Mouse (Mus musculus): ENCODE data around the gene Tmc5.

The Tmc5 gene

GRCm38 (mm10) chr7:118597201-118597600 is at the start of gene Tmc5:
Gene Tmc5, plus strand, starts transcription at chr7:118597297.
- DNase-seq: no peak

- no peak for DNase-seq
Observed at GRCm38 (mm10) chr7:118547451-118547850, 49.6 kb upstream of the Tmc5 start.

- DNase-seq: peak; percentile 43
Observed at GRCm38 (mm10) chr7:118553881-118554280, 43.2 kb upstream of the Tmc5 start.

- no peak for DNase-seq
Observed at GRCm38 (mm10) chr7:118554290-118554689, 42.8 kb upstream of the Tmc5 start.

GRCm38 (mm10) chr7:118569121-118569543 is 28.0 kb upstream of the Tmc5 start:
- DNase-seq: no peak

- DNase-seq: no peak
Observed at GRCm38 (mm10) chr7:118571350-118571749, 25.7 kb upstream of the Tmc5 start.

GRCm38 (mm10) chr7:118572039-118572438 is 25.1 kb upstream of the Tmc5 start:
- DNase-seq: peak; percentile 52

GRCm38 (mm10) chr7:118578269-118578668 is 18.8 kb upstream of the Tmc5 start:
- no peak for DNase-seq

GRCm38 (mm10) chr7:118579938-118580337 is 17.2 kb upstream of the Tmc5 start:
- no peak for DNase-seq

GRCm38 (mm10) chr7:118583821-118584220 is 13.3 kb upstream of the Tmc5 start:
- DNase-seq: no peak

GRCm38 (mm10) chr7:118584257-118584907 is 12.7 kb upstream of the Tmc5 start, which contains the start of gene Tmc7:
Gene Tmc7, minus strand, starts transcription at chr7:118584736.
- DNase-seq: peak; percentile 79

- no peak for DNase-seq
Observed at GRCm38 (mm10) chr7:118584926-118585325, 12.2 kb upstream of the Tmc5 start.

GRCm38 (mm10) chr7:118585856-118586255 is 11.2 kb upstream of the Tmc5 start:
- no peak for DNase-seq

- DNase-seq: no peak
Observed at GRCm38 (mm10) chr7:118590726-118591305, 6.3 kb upstream of the Tmc5 start.

- no peak for DNase-seq
Observed at GRCm38 (mm10) chr7:118592146-118592545, 5.0 kb upstream of the Tmc5 start.

GRCm38 (mm10) chr7:118593567-118594407 is 3.3 kb upstream of the Tmc5 start:
- peak; percentile 59 for DNase-seq

- DNase-seq: no peak
Observed at GRCm38 (mm10) chr7:118594611-118595010, 2.5 kb upstream of the Tmc5 start.

GRCm38 (mm10) chr7:118595228-118595627 is 1.9 kb upstream of the Tmc5 start:
- peak; percentile 97 for DNase-seq

- no peak for DNase-seq
Observed at GRCm38 (mm10) chr7:118596271-118596670, 826 bp upstream of the Tmc5 start.

- no peak for DNase-seq
Observed at GRCm38 (mm10) chr7:118599954-118600631, 3.0 kb downstream of the Tmc5 start.

GRCm38 (mm10) chr7:118604842-118605241 is 7.7 kb downstream of the Tmc5 start:
- peak; percentile 69 for DNase-seq

GRCm38 (mm10) chr7:118609815-118610214 is 12.7 kb downstream of the Tmc5 start:
- no peak for DNase-seq

GRCm38 (mm10) chr7:118610721-118611120 is 13.6 kb downstream of the Tmc5 start:
- DNase-seq: no peak
